ENCODE assay signal across 8 mouse cellular contexts in genomic region chr6:125097346-125097689, GRCm38 (mm10). TPM values are rescaled to one million over a fixed set of nuclear protein-coding genes. Genes with fewer than 3 reads are reported as not detected.
DNase-seq lines count a peak whose midpoint lies in the region; ATAC-seq and TF ChIP-seq lines count a peak whose summit lies in the region.

No protein-coding gene starts in this region.

- H3K9ac ChIP-seq in kidney, embryonic 15.5 days: peak overlapping the region; percentile 85
- H3K9ac ChIP-seq in ES-Bruce4 (ENCODE audit: low read depth, poor library complexity, severe bottlenecking): peak overlapping the region; percentile 97
- H3K9ac ChIP-seq in hindbrain, postnatal 0 days (replicated peaks; ENCODE audit: low read length): peak overlapping the region; percentile 74
- H3K9ac ChIP-seq in neural tube, embryonic 12.5 days: peak overlapping the region; percentile 97

- no peak for TF ChIP-seq EP300 in ES-Bruce4 (IDR thresholded peaks at IDR 0.05; ENCODE audit: insufficient read depth, low read depth, low read length)

- TF ChIP-seq POLR2A in ES-Bruce4 (IDR thresholded peaks at IDR 0.05; ENCODE audit: insufficient read depth, low read length): no peak

- ATAC-seq in kidney, embryonic 15.5 days (replicated peaks; ENCODE audit: low FRiP score): peak; percentile 19
- ATAC-seq in hindbrain, postnatal 0 days: peak; percentile 7
- ATAC-seq in neural tube, embryonic 12.5 days (ENCODE audit: low FRiP score, low read depth): no peak; the same call in 1 of the 2 replicates

- peaks cover 44% of the 10 kb centered on the region for H3K36me3 ChIP-seq in kidney, embryonic 15.5 days
- H3K36me3 ChIP-seq in ES-Bruce4 (ENCODE audit: control insufficient read depth, insufficient read depth, low read length, poor library complexity, severe bottlenecking): peaks cover 34% of the 10 kb centered on the region
- H3K36me3 ChIP-seq in hindbrain, postnatal 0 days (ENCODE audit: insufficient read depth, low read length): peaks cover 20% of the 10 kb centered on the region
- peaks cover 42% of the 10 kb centered on the region for H3K36me3 ChIP-seq in neural tube, embryonic 12.5 days

- peak overlapping the region; percentile 97 for H3K4me3 ChIP-seq in kidney, embryonic 15.5 days (replicated peaks)
- H3K4me3 ChIP-seq in ES-Bruce4 (ENCODE audit: low read depth, low read length): peak overlapping the region; percentile 92
- peak overlapping the region; percentile 91 for H3K4me3 ChIP-seq in hindbrain, postnatal 0 days (ENCODE audit: low read length)
- peak overlapping the region; percentile 99 for H3K4me3 ChIP-seq in neural tube, embryonic 12.5 days

- WGBS in kidney, embryonic 15.5 days: under 1% methylated on average over 12 of the region's 12 CpGs
- WGBS in hindbrain, postnatal 0 days: under 1% methylated on average over 12 of the region's 12 CpGs
- WGBS in neural tube, embryonic 12.5 days: under 1% methylated on average over 12 of the region's 12 CpGs

- H3K4me2 ChIP-seq in kidney, embryonic 15.5 days: peak overlapping the region; percentile 87
- peak overlapping the region; percentile 92 for H3K4me2 ChIP-seq in hindbrain, postnatal 0 days (ENCODE audit: low read depth, low read length)
- peak overlapping the region; percentile 65 for H3K4me2 ChIP-seq in neural tube, embryonic 12.5 days (replicated peaks)

- peaks cover 54% of the 10 kb centered on the region for H3K4me1 ChIP-seq in kidney, embryonic 15.5 days
- no peaks in the 10 kb centered on the region for H3K4me1 ChIP-seq in ES-Bruce4 (ENCODE audit: control insufficient read depth, insufficient read depth, low read length)
- peaks cover 27% of the 10 kb centered on the region for H3K4me1 ChIP-seq in hindbrain, postnatal 0 days (ENCODE audit: insufficient read depth, low read length)
- H3K4me1 ChIP-seq in neural tube, embryonic 12.5 days: peaks cover 31% of the 10 kb centered on the region

- no peak for DNase-seq in kidney, postnatal 14 days
- peak; percentile 71 for DNase-seq in brain, adult 2 months (ENCODE audit: low read depth, low spot score)
- DNase-seq in hindbrain, postnatal 0 days (ENCODE audit: low spot score): peak; percentile 31
- DNase-seq in adrenal gland, adult 8-10 months: no peak
- no peak for DNase-seq in thymus, postnatal 25 days

- peak overlapping the region; percentile 99 for H3K27ac ChIP-seq in kidney, embryonic 15.5 days
- no peak overlapping the region for H3K27ac ChIP-seq in ES-Bruce4 (ENCODE audit: insufficient read depth, low read length)
- peak overlapping the region; percentile 88 for H3K27ac ChIP-seq in hindbrain, postnatal 0 days
- peak overlapping the region; percentile 91 for H3K27ac ChIP-seq in neural tube, embryonic 12.5 days

- H3K27me3 ChIP-seq in kidney, embryonic 15.5 days: no peaks in the 10 kb centered on the region
- H3K27me3 ChIP-seq in ES-Bruce4 (ENCODE audit: control insufficient read depth, insufficient read depth, low read length, poor library complexity, severe bottlenecking): no peaks in the 10 kb centered on the region
- no peaks in the 10 kb centered on the region for H3K27me3 ChIP-seq in hindbrain, postnatal 0 days (ENCODE audit: insufficient read depth, low read length)
- no peaks in the 10 kb centered on the region for H3K27me3 ChIP-seq in neural tube, embryonic 12.5 days (replicated peaks)

- H3K9me3 ChIP-seq in kidney, embryonic 15.5 days (replicated peaks): no peaks in the 10 kb centered on the region
- no peaks in the 10 kb centered on the region for H3K9me3 ChIP-seq in ES-Bruce4 (replicated peaks; ENCODE audit: control insufficient read depth, insufficient read depth, low read length, poor library complexity, severe bottlenecking)
- no peaks in the 10 kb centered on the region for H3K9me3 ChIP-seq in hindbrain, postnatal 0 days (ENCODE audit: low read length)
- no peaks in the 10 kb centered on the region for H3K9me3 ChIP-seq in neural tube, embryonic 12.5 days

- no peak for TF ChIP-seq CTCF in ES-Bruce4 (IDR thresholded peaks at IDR 0.05; ENCODE audit: low read depth, low read length)
- TF ChIP-seq CTCF in hindbrain, postnatal 0 days (IDR thresholded peaks at IDR 0.05; ENCODE audit: low read depth): no peak; the same call in 1 of the 2 replicates

RNA-seq across cellular contexts. Expression of gene Chd4, which starts 1.5 kb away (rescaled TPM):
- polyA plus RNA-seq in kidney, embryonic 15.5 days (2015; fragmentation: Nextera tagmentation; extraction: Ambion mirVana): 99.2 and 100 TPM in 2 replicates
- polyA plus RNA-seq in ES-Bruce4 (2011; ENCODE audit: insufficient read depth, insufficient read length, low read depth, missing spikeins): 307 and 317 TPM in 2 replicates
- total RNA-seq in hindbrain, postnatal 0 days (2014; rRNA removed): 101 and 106 TPM in 2 replicates
- 90.2 and 94.7 TPM in 2 replicates for polyA plus RNA-seq in hindbrain, postnatal 0 days (2015; fragmentation: Nextera tagmentation; extraction: Ambion mirVana)
- polyA plus RNA-seq in neural tube, embryonic 12.5 days (2016; fragmentation: Nextera tagmentation; extraction: Ambion mirVana): 115 and 121 TPM in 2 replicates
- 100 to 1,000 TPM; 140 to 272 (median 202) TPM for total RNA-seq in adrenal gland, adult 8-10 months (2022)

RNA-seq across cellular contexts. Expression of gene Lpar5, which starts 29.6 kb away (rescaled TPM):
- 0.33 and 0.55 TPM in 2 replicates for polyA plus RNA-seq in kidney, embryonic 15.5 days (2015; fragmentation: Nextera tagmentation; extraction: Ambion mirVana)
- 2.5 and 3.7 TPM in 2 replicates for polyA plus RNA-seq in ES-Bruce4 (2011; ENCODE audit: insufficient read depth, insufficient read length, low read depth, missing spikeins)
- 0.75 and 1.8 TPM in 2 replicates for total RNA-seq in hindbrain, postnatal 0 days (2014; rRNA removed)
- polyA plus RNA-seq in hindbrain, postnatal 0 days (2015; fragmentation: Nextera tagmentation; extraction: Ambion mirVana): 0.68 and 0.88 TPM in 2 replicates
- 0.32 and 0.54 TPM in 2 replicates for polyA plus RNA-seq in neural tube, embryonic 12.5 days (2016; fragmentation: Nextera tagmentation; extraction: Ambion mirVana)
- 1 to 10 TPM in 1 of 4 experiments, under 1 TPM in 3; 0.73 to 1.3 (median 0.83) TPM for total RNA-seq in adrenal gland, adult 8-10 months (2022)

RNA-seq across cellular contexts. Expression of gene Nop2, which starts 34.4 kb away (rescaled TPM):
- polyA plus RNA-seq in kidney, embryonic 15.5 days (2015; fragmentation: Nextera tagmentation; extraction: Ambion mirVana): 65.0 and 69.0 TPM in 2 replicates
- 75.1 and 78.4 TPM in 2 replicates for polyA plus RNA-seq in ES-Bruce4 (2011; ENCODE audit: insufficient read depth, insufficient read length, low read depth, missing spikeins)
- 33.9 and 34.2 TPM in 2 replicates for total RNA-seq in hindbrain, postnatal 0 days (2014; rRNA removed)
- 37.3 and 38.8 TPM in 2 replicates for polyA plus RNA-seq in hindbrain, postnatal 0 days (2015; fragmentation: Nextera tagmentation; extraction: Ambion mirVana)
- polyA plus RNA-seq in neural tube, embryonic 12.5 days (2016; fragmentation: Nextera tagmentation; extraction: Ambion mirVana): 53.9 and 56.3 TPM in 2 replicates
- total RNA-seq in adrenal gland, adult 8-10 months (2022): 10 to 100 TPM; 41.6 to 48.8 (median 43.4) TPM

RNA-seq across cellular contexts. Expression of gene Iffo1, which starts 47.7 kb away (rescaled TPM):
- polyA plus RNA-seq in kidney, embryonic 15.5 days (2015; fragmentation: Nextera tagmentation; extraction: Ambion mirVana): 9.6 and 10.4 TPM in 2 replicates
- polyA plus RNA-seq in ES-Bruce4 (2011; ENCODE audit: insufficient read depth, insufficient read length, low read depth, missing spikeins): 8.3 and 9.9 TPM in 2 replicates
- total RNA-seq in hindbrain, postnatal 0 days (2014; rRNA removed): 29.1 and 30.5 TPM in 2 replicates
- 20.3 and 20.6 TPM in 2 replicates for polyA plus RNA-seq in hindbrain, postnatal 0 days (2015; fragmentation: Nextera tagmentation; extraction: Ambion mirVana)
- polyA plus RNA-seq in neural tube, embryonic 12.5 days (2016; fragmentation: Nextera tagmentation; extraction: Ambion mirVana): 21.9 and 22.6 TPM in 2 replicates
- total RNA-seq in adrenal gland, adult 8-10 months (2022): 10 to 100 TPM; 15.2 to 60.0 (median 37.1) TPM

RNA-seq across cellular contexts. Expression of gene Acrbp, which starts 47.8 kb away (rescaled TPM):
- polyA plus RNA-seq in kidney, embryonic 15.5 days (2015; fragmentation: Nextera tagmentation; extraction: Ambion mirVana): 14.4 and 15.4 TPM in 2 replicates
- 25.3 and 25.7 TPM in 2 replicates for polyA plus RNA-seq in ES-Bruce4 (2011; ENCODE audit: insufficient read depth, insufficient read length, low read depth, missing spikeins)
- 10.5 and 17.3 TPM in 2 replicates for total RNA-seq in hindbrain, postnatal 0 days (2014; rRNA removed)
- 12.2 and 17.5 TPM in 2 replicates for polyA plus RNA-seq in hindbrain, postnatal 0 days (2015; fragmentation: Nextera tagmentation; extraction: Ambion mirVana)
- 15.1 and 15.3 TPM in 2 replicates for polyA plus RNA-seq in neural tube, embryonic 12.5 days (2016; fragmentation: Nextera tagmentation; extraction: Ambion mirVana)
- 10 to 100 TPM in 1 of 4 experiments, 1 to 10 TPM in 3; 6.9 to 12.1 (median 9.1) TPM for total RNA-seq in adrenal gland, adult 8-10 months (2022)

Comparison
In these comparisons a context has a peak if more than half of its experiments do, and no peak if none do; other contexts are left out.
1. DNase-seq: peak in brain, adult 2 months (single experiment) and hindbrain, postnatal 0 days (single experiment); none in kidney, postnatal 14 days (single experiment), adrenal gland, adult 8-10 months (single experiment) and thymus, postnatal 25 days (single experiment).
2. Peak in every context shown above with its lines, with median percentiles within 50 percentile points of each other: H3K4me2 ChIP-seq, H3K4me3 ChIP-seq and H3K9ac ChIP-seq.